Mouse (Mus musculus): ENCODE results near the gene Ltbp2. TPM values are rescaled to one million over a fixed set of nuclear protein-coding genes. Genes with fewer than 3 reads are reported as not detected.
A peak's percentile ranks its signal among the peaks of the same experiment; 100 is the strongest.

Ltbp2 gene
- total RNA-seq, 2 experiments from 2014 or later: 0.41 to 0.52 TPM

DNA sequence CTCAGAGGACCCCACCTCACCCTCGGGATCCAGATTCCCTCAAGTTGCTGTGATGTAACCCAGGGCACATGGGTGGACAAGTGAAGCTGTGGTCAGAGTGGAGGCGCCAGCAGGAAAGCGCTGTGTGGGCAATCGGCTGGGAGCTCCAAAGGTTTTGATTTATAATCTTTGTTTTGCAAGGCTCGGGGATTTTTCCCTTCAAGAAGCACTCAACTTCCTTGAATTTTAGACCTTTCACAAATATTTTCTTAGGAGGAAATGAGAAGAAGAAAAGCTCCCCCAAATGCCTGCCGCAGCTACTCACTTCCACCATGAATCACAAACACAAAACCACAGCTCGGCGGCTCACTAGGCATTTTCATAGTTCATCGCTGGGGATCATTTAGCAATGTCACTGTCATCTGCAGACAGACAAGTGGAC lies 29.7 kb downstream of the Ltbp2 start:
- no peak for DNase-seq (ENCODE audit: low spot score in 2 of 2)
- intact Hi-C loops (cut with DNase I): no loop called here

DNA sequence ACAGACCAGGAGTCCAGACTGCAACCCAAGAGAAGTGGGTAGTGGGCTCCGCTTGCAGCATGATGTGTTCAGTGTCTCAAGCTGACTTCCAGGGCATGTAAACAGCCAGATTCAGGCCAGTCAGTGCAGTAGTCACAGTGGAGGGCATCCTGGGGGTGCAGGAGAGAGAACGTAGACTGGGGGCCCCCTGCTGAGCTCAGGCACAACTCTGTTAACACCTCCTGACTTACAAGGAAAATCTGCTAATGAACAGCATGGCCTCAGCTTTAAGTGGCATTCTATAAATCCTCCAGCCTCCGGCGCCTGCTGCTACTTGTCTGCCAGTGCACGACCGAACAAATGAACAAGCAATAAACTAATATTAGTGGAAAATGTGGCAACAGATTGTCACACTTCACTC lies 33.6 kb downstream of the Ltbp2 start:
- intact Hi-C loops (cut with DNase I): no loop called here
- no peak for DNase-seq (ENCODE audit: low spot score in 2 of 2)

DNA sequence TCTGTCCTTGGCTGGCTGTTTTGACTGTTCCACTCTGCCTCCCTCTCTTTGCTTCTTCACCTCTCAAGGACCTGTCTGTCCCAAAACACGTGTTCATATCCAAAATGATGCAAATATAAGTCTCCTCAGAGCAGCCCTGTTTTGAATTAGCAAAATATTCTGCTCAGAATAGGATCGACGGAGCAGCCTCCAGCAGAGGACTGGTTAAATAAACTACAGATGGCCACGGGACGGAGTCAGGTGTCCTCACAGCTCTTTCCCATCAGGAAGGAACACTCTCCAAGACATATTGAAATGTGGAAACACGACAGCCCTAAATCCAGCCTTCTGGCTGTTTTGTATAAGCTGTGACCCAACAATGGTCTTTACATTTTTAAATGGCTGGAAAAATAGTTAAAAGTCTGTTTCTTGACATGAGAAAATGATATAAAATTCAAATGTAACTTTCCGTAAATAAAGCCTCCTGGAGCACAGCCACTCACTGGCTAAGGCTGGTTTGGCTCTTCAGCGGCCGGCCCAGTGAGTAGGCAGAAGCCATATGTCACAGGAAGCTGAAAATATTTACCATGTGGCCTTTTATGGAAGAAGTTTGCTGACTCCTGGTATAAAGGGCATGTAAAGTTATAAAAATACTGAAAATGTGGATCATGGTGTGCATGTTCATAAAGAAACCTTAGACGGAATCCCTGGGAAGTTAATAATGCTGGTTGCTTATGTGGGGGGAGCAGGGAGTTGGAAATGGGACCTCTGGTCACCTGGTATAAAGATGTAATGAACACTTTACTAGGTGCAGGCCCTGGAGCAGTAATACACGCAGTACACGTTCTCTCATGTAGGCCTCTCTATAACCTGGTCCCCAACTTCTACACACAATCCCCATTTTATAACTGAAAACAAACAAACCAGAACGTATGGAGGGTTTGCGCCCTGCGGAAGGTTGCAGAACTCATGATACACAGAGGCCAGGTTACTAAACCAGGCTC lies 34.9 kb downstream of the Ltbp2 start:
- intact Hi-C loops (cut with DNase I): no loop called here

DNA sequence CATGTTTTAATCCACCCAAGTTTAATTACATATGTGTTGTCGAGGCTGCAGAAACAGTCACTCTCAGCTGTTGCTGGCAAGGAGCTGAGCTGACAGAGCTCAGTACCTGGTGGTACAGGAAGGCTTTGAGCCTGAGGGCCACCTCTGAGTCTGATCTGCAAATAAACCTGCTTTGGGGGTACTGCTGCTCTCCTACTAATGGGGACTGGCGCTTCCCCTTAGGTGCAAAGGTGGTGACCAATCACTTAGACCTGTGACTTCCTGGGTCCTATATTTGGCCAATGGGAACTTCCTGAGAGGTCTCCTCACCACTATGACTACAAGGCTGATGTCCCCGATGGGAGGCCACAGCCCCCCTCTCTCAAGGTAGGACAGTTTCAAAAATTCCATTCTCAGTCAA lies 35.6 kb downstream of the Ltbp2 start:
- no peak for DNase-seq (ENCODE audit: low spot score in 2 of 2)
- intact Hi-C loops (cut with DNase I): no loop called here

More for the DNA sequence above, 34.9 kb downstream of the Ltbp2 start:
- peak; percentile 15 to 22 for DNase-seq (ENCODE audit: low spot score in 2 of 2)

DNA sequence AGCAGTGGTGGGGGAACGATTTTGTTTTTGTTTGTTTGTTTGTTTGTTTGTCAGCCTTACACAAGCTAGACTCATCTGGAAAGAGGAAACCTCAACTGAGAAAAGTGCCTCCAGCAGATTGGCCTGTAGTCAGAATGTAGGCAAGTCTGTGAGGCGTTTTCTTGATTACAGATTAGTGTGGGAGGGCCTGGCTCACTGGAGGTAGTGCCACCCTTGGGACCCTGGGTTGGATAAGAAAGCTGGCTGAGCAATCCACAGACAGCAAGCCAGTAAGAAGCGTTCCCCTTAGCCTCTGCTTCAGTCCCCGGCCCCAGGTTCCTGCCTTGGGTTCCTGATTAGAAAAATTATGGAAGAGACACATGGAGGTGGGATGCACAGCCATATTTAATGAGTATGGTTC lies 36.4 kb downstream of the Ltbp2 start:
- intact Hi-C loops (cut with DNase I): no loop called here
- no peak for DNase-seq (ENCODE audit: low spot score in 2 of 2)

DNA sequence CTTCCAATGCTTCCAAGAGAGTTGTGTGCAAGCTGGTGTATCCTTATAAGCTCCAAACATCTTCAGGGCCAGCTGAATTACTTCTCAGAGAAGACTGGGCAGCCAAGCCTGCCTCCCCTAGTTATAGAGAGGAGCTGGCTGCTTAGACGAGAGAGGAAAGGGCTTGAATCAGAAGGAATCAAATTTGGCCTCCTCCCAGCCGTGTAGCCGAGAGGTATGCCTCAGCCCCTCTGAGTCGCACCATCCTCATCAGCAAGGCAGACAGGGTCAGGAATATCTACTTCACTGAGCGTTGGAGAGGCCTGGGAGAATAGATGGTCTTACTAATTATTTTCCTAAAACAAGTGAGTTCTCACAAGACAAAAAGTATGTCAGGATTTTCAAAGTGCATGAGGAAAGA lies 40.7 kb downstream of the Ltbp2 start:
- intact Hi-C loops (cut with DNase I): no loop called here
- no peak for DNase-seq (ENCODE audit: low spot score in 2 of 2)

DNA sequence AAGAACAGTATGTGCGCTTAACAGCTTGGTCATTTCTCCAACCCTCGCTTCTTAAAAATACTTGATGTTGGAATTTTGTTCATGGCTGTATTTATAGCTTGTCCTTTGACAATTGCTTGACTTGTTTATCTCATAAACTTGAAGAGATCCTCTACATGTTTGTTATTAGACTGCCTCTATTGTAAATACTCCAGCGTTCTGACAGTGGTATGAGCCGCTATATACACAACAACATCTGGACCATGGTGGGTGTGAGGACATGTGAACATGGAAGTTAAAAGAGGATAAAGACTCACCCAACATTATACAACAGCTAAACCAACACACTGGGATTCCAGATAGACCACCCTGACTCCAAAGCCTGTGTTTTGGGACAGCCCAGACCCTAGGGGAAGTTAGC lies 41.6 kb downstream of the Ltbp2 start:
- no peak for DNase-seq (ENCODE audit: low spot score in 2 of 2)
- intact Hi-C loops (cut with DNase I): no loop called here

DNA sequence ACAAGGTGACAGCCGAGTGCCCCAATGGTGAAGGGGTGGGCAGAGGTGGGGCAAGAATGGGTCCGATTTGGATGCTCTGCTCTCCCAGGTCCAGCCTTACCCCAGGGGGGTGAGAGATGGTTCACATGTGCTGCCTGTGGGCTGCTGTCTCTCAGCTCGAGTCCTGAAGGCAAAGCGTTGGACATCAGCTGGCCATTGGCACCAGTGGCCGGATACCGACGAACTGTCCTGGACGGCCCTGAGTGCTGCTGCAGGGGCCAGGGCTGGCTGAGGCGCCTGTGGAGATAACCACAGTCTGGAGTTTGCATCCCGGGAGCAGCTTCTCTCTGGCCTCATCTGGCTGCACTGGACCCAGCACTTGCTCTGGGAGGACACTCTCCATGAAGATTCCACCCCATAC lies 44.7 kb downstream of the Ltbp2 start:
- no peak for DNase-seq (ENCODE audit: low spot score in 2 of 2)
- intact Hi-C loops (cut with DNase I): no loop called here

DNA sequence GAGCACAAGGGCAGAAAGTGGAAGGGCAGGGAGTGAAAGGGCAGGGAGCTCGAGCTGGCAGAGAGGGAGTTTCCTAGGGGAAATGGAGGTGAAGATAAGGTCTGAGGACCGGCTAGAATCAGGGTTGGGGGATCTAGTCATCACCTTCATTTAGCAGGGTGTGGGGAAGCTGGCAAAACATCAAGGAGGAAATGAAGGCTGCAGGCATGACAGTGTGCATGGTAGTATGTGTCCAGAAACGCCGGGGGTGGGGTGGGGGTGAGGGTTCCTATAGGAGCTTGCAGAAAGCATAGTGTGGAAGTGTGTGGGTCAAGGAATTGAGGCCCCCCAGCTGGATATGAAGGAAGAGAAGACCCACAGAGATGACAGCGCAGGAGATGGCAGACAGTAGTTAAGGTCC lies 45.2 kb downstream of the Ltbp2 start:
- intact Hi-C loops (cut with DNase I): no loop called here
- no peak for DNase-seq (ENCODE audit: low spot score in 2 of 2)

DNA sequence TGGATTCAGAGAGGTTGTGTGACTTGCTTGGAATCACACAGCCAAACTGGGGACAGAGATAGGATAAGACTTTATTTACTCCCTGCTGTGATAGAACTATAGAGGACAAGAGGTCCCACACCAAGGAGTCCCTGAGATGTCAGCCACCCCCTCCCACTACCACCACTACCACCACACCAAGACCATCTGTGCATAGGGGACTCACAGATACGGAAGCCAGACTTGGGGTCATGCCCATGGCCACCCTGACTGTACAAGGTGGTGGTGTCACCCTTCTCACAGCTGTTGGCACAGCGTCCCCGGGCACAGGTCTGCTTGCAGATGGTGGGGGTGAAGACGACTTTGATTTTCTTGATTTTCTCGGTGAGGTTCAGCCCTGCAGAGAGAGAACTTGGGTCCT lies 45.9 kb downstream of the Ltbp2 start:
- no peak for DNase-seq (ENCODE audit: low spot score in 2 of 2)
- intact Hi-C loops (cut with DNase I): no loop called here

DNA sequence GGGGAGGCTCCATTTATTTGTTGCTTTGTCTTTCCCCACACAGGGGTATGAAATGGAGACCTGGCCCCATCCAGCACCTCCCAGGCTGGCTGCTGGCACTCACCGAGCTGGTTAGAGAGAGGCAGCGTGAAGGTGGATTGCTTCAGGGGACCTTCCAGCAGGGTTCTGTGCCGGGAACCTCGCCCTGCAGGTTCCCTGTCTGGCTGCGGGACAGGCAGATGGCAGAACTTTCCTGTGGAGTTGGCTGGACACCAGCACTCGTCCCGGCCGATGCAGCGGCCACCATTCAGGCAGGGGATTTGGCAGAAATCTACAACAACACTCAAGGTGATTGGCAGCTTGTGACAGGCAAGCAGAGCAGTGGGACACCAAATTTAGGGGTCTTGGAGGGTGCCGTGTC lies 46.4 kb downstream of the Ltbp2 start:
- DNase-seq (ENCODE audit: low spot score in 2 of 2): no peak
- intact Hi-C loops (cut with DNase I): no loop called here

DNA sequence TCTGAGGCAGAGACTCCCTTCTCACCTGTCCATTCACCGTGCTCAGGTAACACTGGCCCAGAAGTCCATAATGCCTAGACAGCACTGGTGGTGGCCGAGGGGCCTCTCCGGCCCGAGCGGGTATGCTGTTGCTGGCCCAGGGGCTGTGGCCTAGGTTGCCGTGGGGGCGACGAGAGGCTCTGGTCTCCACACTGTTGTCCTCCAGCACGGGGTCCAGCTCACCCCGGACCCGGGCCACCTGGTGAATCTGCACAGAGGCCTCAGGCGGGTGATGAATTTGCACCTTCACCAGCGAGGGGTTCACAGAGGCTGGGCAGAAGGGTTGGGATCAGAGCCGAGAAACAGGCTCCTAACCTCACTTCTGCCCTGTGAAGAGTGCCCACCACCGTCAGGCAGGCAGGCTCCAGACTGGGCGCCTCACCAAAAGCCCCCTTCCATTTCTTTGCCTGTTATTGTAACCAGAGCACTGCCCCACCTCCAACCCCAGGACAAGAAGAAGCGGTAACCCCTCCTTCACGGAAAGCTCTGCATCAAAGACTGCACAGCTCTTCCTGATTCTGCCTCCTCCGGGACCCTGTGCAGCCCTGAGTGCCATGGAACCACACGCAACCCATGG lies 47.1 kb downstream of the Ltbp2 start:
- DNase-seq (ENCODE audit: low spot score in 2 of 2): no peak
- intact Hi-C loops (cut with DNase I): no loop called here

DNA sequence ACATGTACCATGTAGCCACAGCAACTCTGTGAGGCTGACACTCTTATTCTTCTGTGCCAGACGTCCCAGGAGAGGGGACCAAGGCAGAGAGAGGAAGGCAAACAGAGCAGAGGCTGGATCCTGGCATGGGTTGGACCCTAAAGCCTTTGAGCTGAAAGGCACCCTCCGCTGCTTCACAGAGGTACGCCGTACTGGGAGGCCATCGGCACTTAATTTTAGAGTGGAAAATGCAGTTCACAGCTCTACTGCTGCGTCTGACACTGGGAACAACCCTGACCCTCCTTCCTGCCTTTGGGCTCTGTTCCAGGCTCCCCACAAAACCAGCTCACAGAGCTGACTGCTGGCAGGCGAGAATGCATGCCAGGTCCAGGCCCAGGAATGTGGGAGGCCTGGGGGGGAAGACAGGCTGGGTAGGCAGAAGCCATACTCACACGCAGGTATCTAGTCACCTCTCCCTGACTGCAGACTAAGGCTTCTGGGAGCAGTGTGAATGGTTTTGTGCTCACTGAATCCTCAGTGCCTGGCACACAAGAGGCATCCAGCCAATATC lies 48.9 kb downstream of the Ltbp2 start:
- no peak for DNase-seq (ENCODE audit: low spot score in 2 of 2)
- intact Hi-C loops (cut with DNase I): no loop called here

DNA sequence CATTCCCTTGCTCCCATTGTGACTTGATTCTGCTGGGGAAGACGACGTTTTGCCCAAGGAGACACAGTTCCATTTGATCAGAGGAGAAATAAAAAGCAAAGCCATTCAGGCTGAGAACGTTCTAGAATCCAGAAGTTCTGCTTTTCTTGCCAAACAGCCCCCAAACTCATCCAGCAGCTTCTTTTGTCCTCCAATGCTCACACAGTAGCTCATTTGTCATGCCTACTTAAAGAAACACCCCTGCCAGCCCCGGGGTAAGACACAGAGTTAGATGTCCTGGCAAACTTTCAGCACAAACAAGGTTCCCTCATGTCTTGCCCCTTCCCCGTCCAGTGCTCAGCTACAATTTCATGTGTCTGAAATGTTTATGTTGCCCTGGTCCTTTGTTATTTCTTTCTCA lies 52.1 kb downstream of the Ltbp2 start:
- intact Hi-C loops (cut with DNase I): no loop called here
- DNase-seq (ENCODE audit: low spot score in 2 of 2): no peak

DNA sequence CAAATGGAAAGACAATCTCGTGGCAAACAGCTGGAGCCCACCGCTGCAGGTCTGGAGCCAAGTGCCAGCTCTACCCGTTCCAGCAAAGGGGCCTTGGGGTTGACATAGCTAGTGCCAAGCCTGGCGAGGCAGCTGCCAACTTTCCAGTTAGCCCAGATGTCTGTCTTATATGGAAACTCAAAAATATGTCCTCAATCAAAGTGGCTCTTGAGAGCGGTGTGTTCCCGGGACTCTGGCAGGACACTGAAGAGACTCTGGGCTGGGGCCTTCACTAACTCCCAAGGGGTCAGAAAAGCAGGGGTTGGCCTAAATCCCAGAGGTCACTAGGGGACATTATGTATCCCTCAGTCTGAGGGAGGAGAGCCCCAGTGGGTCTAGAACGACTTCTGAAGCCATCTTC lies 52.7 kb downstream of the Ltbp2 start:
- no peak for DNase-seq (ENCODE audit: low spot score in 2 of 2)
- intact Hi-C loops (cut with DNase I): no loop called here

DNA sequence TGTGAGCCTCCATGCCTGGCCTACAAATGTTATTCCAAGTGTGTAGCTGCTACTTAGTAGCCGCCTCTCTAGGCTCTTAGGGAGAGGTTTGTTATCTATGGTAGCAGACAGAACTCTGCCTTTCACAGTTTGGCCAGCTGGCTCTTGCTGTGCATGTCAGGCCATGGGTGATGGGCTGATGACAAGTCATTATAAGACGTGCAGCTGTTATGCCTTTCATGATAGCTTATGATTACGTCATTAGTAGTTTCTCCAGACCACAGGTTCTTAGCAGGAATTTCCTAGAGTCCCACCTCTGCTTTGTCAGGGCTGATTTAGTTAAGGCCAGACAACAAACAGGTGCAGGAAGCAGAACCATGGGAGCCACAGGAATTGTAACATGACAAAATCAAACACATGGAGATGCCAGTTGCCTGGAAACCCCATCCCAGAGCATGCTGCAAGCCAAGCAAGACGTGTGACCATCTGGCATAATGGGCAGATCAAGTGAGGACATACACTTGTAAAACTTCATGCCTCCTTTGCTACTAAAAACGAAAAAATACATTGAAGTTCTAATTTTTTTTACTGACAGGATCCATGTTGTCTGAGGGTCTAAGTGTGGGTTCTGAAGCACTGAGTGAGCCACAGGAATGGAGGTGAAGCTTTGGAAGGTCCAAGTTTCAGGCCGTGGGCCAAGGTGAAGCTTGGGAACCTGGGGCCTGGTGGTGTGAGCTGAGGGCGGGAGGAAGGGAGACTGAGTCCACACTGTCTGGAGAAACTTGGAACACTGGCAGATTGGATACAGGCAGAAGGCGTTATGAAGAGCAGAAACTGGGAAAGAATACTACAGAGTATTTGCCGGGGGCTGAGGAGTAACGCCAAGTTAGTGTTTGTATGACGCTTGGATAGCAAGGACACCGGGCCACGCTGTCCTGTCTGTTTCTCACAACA lies 56.8 kb downstream of the Ltbp2 start:
- intact Hi-C loops (cut with DNase I): no loop called here
- DNase-seq (ENCODE audit: low spot score in 2 of 2): no peak

DNA sequence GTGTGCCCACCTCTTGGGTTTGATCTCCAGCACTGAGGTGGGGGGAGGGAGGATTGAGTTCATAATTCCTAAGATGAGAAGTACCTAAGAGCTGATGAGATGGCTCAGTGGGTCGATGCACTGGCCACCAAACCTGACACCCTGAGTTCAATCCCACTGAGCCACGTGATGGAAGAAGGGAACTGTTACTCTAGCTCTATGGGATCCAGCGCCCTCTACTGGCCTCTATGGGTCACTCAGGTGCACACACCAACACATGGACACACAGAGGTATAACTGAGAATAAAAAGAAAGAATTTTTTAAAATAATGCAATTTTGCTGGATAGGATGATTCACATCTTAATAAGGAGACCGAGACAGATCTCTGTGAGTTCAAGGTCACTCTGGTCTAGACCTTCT lies 57.8 kb downstream of the Ltbp2 start:
- no peak for DNase-seq (ENCODE audit: low spot score in 2 of 2)
- intact Hi-C loops (cut with DNase I): no loop called here

DNA sequence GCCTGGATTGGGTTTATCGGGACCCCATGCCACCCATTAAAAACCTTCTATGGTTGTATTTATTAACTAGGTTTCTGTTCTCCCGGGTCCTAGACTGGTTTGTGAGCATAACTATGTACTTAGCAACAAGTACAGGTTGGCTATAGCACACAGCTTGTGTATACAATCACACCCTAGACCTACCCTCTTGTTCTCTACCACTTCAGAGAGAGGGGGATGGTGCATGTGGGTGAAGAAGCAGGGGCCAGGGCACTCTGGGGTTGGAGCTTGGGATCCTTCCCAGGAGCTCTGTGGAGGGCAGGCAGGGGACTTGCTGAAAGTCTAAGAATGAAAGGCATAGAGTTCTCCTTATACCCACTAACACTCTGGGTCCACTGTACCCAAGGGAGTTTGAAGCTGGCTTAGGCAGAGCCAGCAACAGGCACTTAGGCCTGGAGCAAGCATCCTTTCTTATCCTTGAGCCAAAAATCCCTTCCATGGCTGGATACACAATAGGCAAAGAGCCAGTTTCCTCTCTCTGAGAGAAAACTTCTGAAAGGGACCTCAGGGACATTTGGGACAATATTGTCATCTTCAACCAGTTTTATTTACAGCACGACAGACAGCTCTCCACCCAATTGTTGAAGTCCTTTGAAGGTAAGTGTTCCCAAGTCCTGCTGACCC lies 61.5 kb downstream of the Ltbp2 start:
- DNase-seq (ENCODE audit: low spot score in 2 of 2): no peak
- intact Hi-C loops (cut with DNase I): no loop called here

DNA sequence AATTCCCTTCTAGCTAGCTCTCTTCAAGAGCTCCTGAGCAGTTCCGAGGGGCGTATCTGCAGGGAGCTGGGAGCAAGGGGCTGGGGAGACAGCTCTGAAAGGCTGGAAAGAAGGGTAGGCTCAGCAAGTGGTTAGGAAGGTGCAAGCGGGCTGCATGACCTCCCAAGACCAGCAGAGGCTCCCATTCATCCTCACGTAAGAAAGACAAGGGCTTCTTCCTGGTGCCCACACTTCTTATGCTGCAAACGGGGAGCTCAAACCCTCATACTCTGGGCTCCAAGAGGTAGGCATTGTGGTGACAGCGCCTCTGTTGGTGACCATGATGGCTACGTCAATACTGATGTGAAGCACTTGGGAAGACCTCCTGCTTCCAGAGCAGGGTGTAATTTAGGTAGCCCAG lies 62.6 kb downstream of the Ltbp2 start:
- intact Hi-C loops (cut with DNase I): no loop called here
- no peak for DNase-seq (ENCODE audit: low spot score in 2 of 2)

Data from left cerebral cortex, postnatal 36 days (tissue).